Mouse (Mus musculus): ENCODE measurements around the gene Adamts14. TPM values are rescaled to one million over a fixed set of nuclear protein-coding genes. Genes with fewer than 3 reads are reported as not detected.

Gene Adamts14
- total and polyA plus RNA-seq, 3 experiments = not detected

DNA sequence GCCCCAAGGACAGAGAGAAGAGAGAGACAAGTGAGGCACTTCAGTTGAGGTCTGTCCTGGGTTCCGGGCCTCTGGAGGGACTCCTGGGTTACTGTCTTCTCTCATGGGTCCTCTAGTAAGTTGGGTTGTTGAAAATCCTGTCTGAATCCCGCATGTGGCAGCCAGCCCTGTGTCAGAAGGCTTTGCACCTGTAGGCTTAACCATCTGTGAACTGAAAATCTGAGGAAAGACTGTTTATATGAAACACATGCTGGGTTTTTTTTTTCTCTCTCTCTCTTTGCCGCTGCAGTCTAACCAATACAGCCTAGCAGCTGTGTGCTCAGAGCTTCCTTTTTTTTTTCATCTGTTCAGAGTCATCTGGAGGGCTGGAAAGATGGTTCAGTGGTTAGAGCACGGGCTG, 38.9 kb downstream of the Adamts14 start:
- H3K4me1 ChIP-seq (ENCODE audit: insufficient read depth, low read depth, low read length) = no peaks in the 10 kb centered on the region
- H3K36me3 ChIP-seq (replicated peaks) = no peaks in the 10 kb centered on the region
- TF ChIP-seq CTCF (IDR thresholded peaks at IDR 0.05; ENCODE audit: low read depth, low read length) (no peak), TAL1 (conservative IDR thresholded peaks at IDR 0.05; ENCODE audit: low read depth, low read length) (no peak), GATA1 (IDR thresholded peaks at IDR 0.05; ENCODE audit: borderline replicate concordance, low read length) (no peak), GATA2 (IDR thresholded peaks at IDR 0.05; ENCODE audit: borderline replicate concordance, low read depth, low read length) (no peak), POLR2AphosphoS5 (IDR thresholded peaks at IDR 0.05; ENCODE audit: insufficient replicate concordance, low read depth, low read length) (no peak)
- ATAC-seq (ENCODE audit: extremely low read depth, insufficient number of reproducible peaks, low FRiP score, poor library complexity, severe bottlenecking) (no peak), DNase-seq (ENCODE audit: low spot score) (no peak)
- no peak overlapping the region for H3K4me3 ChIP-seq (ENCODE audit: low read depth, low read length)
- peaks cover 32% of the 10 kb centered on the region for H3K9me3 ChIP-seq (replicated peaks)
- H3K27me3 ChIP-seq (ENCODE audit: insufficient read depth, low read length) = no peaks in the 10 kb centered on the region

DNA sequence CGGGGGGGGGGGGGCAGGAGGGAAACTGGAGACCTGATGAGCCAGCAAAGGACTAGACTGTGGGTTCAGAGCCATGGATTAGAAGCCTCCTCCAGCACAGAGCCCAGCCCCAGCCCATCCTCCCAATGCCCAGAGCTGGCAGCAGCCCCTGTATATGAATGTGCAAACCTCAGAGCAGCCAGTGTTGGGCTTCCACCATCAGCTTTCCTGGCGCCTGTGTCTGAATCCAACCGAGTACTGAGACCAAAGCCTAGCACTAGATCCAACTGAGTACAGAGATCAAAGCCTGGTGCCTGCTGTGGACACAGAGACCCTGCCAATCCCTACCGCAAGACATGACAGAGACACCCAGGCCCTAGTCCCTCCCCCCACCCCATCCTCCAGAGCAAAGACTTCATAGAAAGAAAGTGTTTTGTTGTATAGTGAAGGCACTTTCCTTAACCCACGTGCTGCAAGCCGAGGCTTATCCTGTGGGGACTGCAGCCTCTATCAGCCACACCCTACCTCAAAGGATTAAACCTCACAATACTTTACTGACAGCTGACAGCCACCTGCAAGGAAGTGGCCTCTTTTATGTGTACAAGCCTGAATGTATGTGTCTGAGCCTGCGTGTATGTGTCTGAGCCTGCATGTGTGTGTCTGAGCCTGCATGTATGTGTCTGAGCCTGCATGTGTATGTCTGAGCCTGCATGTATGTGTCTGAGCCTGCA, 40.2 kb downstream of the Adamts14 start:
- no peak overlapping the region for H3K4me3 ChIP-seq (ENCODE audit: low read depth, low read length)
- H3K4me1 ChIP-seq (ENCODE audit: insufficient read depth, low read depth, low read length) = no peaks in the 10 kb centered on the region
- H3K36me3 ChIP-seq (replicated peaks) = no peaks in the 10 kb centered on the region
- peaks cover 36% of the 10 kb centered on the region for H3K9me3 ChIP-seq (replicated peaks)
- TF ChIP-seq GATA1 (IDR thresholded peaks at IDR 0.05; ENCODE audit: borderline replicate concordance, low read length) = no peak
- TF ChIP-seq CTCF (IDR thresholded peaks at IDR 0.05; ENCODE audit: low read depth, low read length) = no peak
- no peak for TF ChIP-seq POLR2AphosphoS5 (IDR thresholded peaks at IDR 0.05; ENCODE audit: insufficient replicate concordance, low read depth, low read length)
- TF ChIP-seq TAL1 (conservative IDR thresholded peaks at IDR 0.05; ENCODE audit: low read depth, low read length) = no peak
- TF ChIP-seq GATA2 (IDR thresholded peaks at IDR 0.05; ENCODE audit: borderline replicate concordance, low read depth, low read length) = no peak
- no peaks in the 10 kb centered on the region for H3K27me3 ChIP-seq (ENCODE audit: insufficient read depth, low read length)
- no peak for ATAC-seq (ENCODE audit: extremely low read depth, insufficient number of reproducible peaks, low FRiP score, poor library complexity, severe bottlenecking)
- DNase-seq (ENCODE audit: low spot score) = no peak

DNA sequence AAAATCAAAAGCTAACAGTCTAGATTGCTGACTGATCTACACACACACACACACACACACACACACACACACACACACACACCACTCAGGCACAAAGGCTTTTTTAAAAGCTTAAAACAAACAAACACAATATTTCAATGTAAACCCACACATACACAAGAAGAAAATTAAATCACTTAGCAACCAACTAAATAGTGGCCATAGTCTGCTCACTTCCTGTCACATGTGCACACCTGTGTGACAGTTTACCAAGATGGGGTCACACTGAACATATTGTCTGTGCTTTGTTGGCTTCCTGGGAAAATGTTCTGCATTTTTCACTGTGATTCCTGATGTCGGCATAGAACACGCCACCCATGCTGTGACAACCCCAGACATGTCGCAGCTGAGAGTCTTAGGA, 41.5 kb downstream of the Adamts14 start:
- ATAC-seq (ENCODE audit: extremely low read depth, insufficient number of reproducible peaks, low FRiP score, poor library complexity, severe bottlenecking) (no peak), DNase-seq (ENCODE audit: low spot score) (no peak)
- Histone ChIP-seq H3K4me3 (ENCODE audit: low read depth, low read length) (no peak overlapping the region), H3K27me3 (ENCODE audit: insufficient read depth, low read length) (no peaks in the 10 kb centered on the region), H3K4me1 (ENCODE audit: insufficient read depth, low read depth, low read length) (no peaks in the 10 kb centered on the region), H3K9me3 (replicated peaks) (peaks cover 39% of the 10 kb centered on the region), H3K36me3 (replicated peaks) (no peaks in the 10 kb centered on the region)
- TF ChIP-seq CTCF (IDR thresholded peaks at IDR 0.05; ENCODE audit: low read depth, low read length) (no peak), GATA1 (IDR thresholded peaks at IDR 0.05; ENCODE audit: borderline replicate concordance, low read length) (no peak), POLR2AphosphoS5 (IDR thresholded peaks at IDR 0.05; ENCODE audit: insufficient replicate concordance, low read depth, low read length) (no peak), GATA2 (IDR thresholded peaks at IDR 0.05; ENCODE audit: borderline replicate concordance, low read depth, low read length) (no peak), TAL1 (conservative IDR thresholded peaks at IDR 0.05; ENCODE audit: low read depth, low read length) (no peak)

DNA sequence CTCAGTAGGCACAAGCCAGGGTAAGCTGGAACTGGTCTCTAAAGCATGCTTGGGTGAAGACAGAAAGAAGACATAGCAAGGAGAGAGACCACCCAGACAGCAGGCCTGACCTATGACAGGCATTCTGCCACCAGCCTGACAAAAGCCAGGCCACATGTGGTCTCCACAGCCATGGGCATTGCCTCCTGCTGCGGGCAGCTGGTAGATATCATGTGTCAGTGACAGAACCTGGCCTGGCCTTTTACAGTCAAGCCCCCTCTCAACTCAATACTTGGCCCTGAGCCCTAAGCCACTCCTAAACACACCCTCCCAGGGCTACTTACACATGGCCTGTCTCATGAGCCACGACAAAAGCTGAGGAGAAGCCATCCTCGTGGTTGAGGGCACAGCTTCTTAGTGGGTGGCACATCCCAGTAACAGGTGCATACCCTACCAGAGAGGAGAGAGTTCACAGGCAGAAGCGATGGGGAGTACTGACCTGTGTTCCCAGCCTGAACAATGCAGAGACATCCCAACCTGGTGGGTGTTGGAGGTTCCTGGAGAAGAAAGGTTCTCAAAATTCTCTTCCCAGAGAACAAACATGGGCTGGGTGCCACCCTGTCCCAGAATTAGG, 46.3 kb downstream of the Adamts14 start:
- Histone ChIP-seq H3K27me3 (ENCODE audit: insufficient read depth, low read length) (no peaks in the 10 kb centered on the region), H3K36me3 (replicated peaks) (no peaks in the 10 kb centered on the region), H3K4me3 (ENCODE audit: low read depth, low read length) (no peak overlapping the region), H3K9me3 (replicated peaks) (peaks cover 60% of the 10 kb centered on the region), H3K4me1 (ENCODE audit: insufficient read depth, low read depth, low read length) (no peaks in the 10 kb centered on the region)
- TF ChIP-seq CTCF (IDR thresholded peaks at IDR 0.05; ENCODE audit: low read depth, low read length) (no peak), GATA1 (IDR thresholded peaks at IDR 0.05; ENCODE audit: borderline replicate concordance, low read length) (no peak), TAL1 (conservative IDR thresholded peaks at IDR 0.05; ENCODE audit: low read depth, low read length) (no peak), POLR2AphosphoS5 (IDR thresholded peaks at IDR 0.05; ENCODE audit: insufficient replicate concordance, low read depth, low read length) (no peak), GATA2 (IDR thresholded peaks at IDR 0.05; ENCODE audit: borderline replicate concordance, low read depth, low read length) (no peak)
- ATAC-seq (ENCODE audit: extremely low read depth, insufficient number of reproducible peaks, low FRiP score, poor library complexity, severe bottlenecking) (no peak), DNase-seq (ENCODE audit: low spot score) (no peak)

DNA sequence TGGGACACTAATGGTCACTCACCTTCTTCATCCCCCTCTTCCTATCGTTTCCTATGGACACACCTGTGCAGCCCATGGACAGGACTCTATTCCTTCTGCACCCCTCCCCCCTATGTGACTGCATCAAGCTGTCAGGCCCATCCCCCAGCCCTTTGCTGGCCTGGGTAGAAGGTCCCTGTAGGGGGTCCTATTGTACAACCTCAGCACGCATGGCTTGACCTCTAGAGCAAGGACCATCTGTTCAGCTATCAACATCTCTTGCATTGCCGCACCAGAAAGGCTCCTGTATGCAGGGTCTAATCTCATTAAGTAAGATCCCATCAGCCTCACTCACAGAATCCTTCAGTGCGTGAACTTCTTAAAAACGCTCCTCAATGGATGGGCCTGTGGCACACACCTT, 47.5 kb downstream of the Adamts14 start:
- Histone ChIP-seq H3K9me3 (replicated peaks) (peaks cover 68% of the 10 kb centered on the region), H3K4me1 (ENCODE audit: insufficient read depth, low read depth, low read length) (no peaks in the 10 kb centered on the region), H3K27me3 (ENCODE audit: insufficient read depth, low read length) (no peaks in the 10 kb centered on the region), H3K36me3 (replicated peaks) (no peaks in the 10 kb centered on the region), H3K4me3 (ENCODE audit: low read depth, low read length) (no peak overlapping the region)
- no peak for ATAC-seq (ENCODE audit: extremely low read depth, insufficient number of reproducible peaks, low FRiP score, poor library complexity, severe bottlenecking)
- TF ChIP-seq POLR2AphosphoS5 (IDR thresholded peaks at IDR 0.05; ENCODE audit: insufficient replicate concordance, low read depth, low read length) (no peak), TAL1 (conservative IDR thresholded peaks at IDR 0.05; ENCODE audit: low read depth, low read length) (no peak), CTCF (IDR thresholded peaks at IDR 0.05; ENCODE audit: low read depth, low read length) (no peak), GATA2 (IDR thresholded peaks at IDR 0.05; ENCODE audit: borderline replicate concordance, low read depth, low read length) (no peak)
- no peak for DNase-seq (ENCODE audit: low spot score)

DNA sequence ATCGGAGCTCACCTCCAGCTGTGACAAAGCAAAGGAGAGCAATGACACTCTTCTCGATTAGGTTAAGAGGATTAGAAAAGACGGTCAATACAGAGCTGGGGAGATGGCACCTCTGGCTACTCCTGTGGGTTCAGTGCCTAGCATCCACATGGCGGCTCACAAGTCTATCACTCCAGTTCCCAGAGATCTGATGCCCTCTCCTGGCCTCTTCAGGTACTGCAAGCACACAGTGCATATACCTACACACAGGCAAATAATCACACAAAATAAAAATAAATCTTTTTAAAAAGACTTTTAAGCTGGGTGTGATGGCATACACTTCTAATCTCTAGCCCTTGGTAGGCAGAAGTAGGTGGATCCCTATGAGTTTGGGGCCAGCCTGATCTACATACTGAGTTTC, 53.9 kb downstream of the Adamts14 start:
- ATAC-seq (ENCODE audit: extremely low read depth, insufficient number of reproducible peaks, low FRiP score, poor library complexity, severe bottlenecking) (no peak), DNase-seq (ENCODE audit: low spot score) (no peak)
- peaks cover 38% of the 10 kb centered on the region for H3K9me3 ChIP-seq (replicated peaks)
- H3K27me3 ChIP-seq (ENCODE audit: insufficient read depth, low read length) = no peaks in the 10 kb centered on the region
- no peak for TF ChIP-seq GATA2 (IDR thresholded peaks at IDR 0.05; ENCODE audit: borderline replicate concordance, low read depth, low read length)
- TF ChIP-seq POLR2AphosphoS5 (IDR thresholded peaks at IDR 0.05; ENCODE audit: insufficient replicate concordance, low read depth, low read length) = no peak
- no peak for TF ChIP-seq TAL1 (conservative IDR thresholded peaks at IDR 0.05; ENCODE audit: low read depth, low read length)
- TF ChIP-seq GATA1 (IDR thresholded peaks at IDR 0.05; ENCODE audit: borderline replicate concordance, low read length) = no peak
- TF ChIP-seq CTCF (IDR thresholded peaks at IDR 0.05; ENCODE audit: low read depth, low read length) = no peak
- H3K36me3 ChIP-seq (replicated peaks) = no peaks in the 10 kb centered on the region
- no peak overlapping the region for H3K4me3 ChIP-seq (ENCODE audit: low read depth, low read length)
- no peaks in the 10 kb centered on the region for H3K4me1 ChIP-seq (ENCODE audit: insufficient read depth, low read depth, low read length)
